Mouse (Mus musculus): ENCODE measurements around the gene Nubp2. TPM values are rescaled to one million over a fixed set of nuclear protein-coding genes. Genes with fewer than 3 reads are reported as not detected.

The Nubp2 gene
- polyA plus RNA-seq, 1 experiment, result 66.5 TPM

DNA sequence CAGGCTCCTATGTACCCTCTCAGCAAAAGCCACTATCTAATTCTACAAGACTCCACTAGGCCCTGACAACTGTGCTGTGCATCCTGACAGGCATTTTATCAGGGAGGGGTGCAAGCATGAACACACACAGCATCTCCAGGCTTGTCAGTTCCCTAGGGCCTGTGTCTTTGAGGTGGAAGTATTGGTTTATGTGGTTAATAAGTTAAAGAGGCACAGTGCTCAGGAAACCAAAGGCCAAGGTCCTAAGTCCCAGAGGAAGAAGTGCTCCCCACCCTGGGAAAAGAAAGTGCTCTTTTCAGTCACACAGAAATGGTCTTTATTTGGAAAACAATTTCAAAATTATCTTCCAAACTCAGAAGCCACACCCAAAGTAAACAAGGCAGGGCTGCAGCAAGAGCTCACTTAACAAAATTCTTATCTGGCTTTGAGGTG, 37.5 kb downstream of the Nubp2 start:
- no peak for TF ChIP-seq MAX (IDR thresholded peaks at IDR 0.05)
- TF ChIP-seq CTCF (IDR thresholded peaks at IDR 0.05; ENCODE audit: control insufficient read depth, insufficient read depth, insufficient read length), result no peak
- no peak for TF ChIP-seq CEBPB (IDR thresholded peaks at IDR 0.05; ENCODE audit: low read depth)
- TF ChIP-seq MYOG (IDR thresholded peaks at IDR 0.05; ENCODE audit: control insufficient read depth, extremely low read depth, insufficient read length), result no peak
- TF ChIP-seq FOSL1 (IDR thresholded peaks at IDR 0.05; ENCODE audit: insufficient read depth, low read length, poor library complexity, severe bottlenecking), result no peak
- TF ChIP-seq MYOD1 (IDR thresholded peaks at IDR 0.05; ENCODE audit: control insufficient read depth, insufficient read length, low read depth), result no peak
- TF ChIP-seq USF1 (IDR thresholded peaks at IDR 0.05; ENCODE audit: low read depth), result no peak
- no peaks in the 10 kb centered on the region for H3K79me3 ChIP-seq (ENCODE audit: low read depth)
- no peaks in the 10 kb centered on the region for H3K36me3 ChIP-seq (ENCODE audit: control insufficient read depth, insufficient read depth)
- peak overlapping the region; percentile 43 for H3ac ChIP-seq (ENCODE audit: control insufficient read depth, insufficient read length, low read depth)
- peaks cover 19% of the 10 kb centered on the region for H3K79me2 ChIP-seq (ENCODE audit: control insufficient read depth, insufficient read depth)
- peak overlapping the region; percentile 56 for H3K4me3 ChIP-seq (ENCODE audit: insufficient read depth, poor library complexity, severe bottlenecking)
- H3K27me3 ChIP-seq (ENCODE audit: control insufficient read depth, insufficient read depth, insufficient read length), result no peaks in the 10 kb centered on the region

DNA sequence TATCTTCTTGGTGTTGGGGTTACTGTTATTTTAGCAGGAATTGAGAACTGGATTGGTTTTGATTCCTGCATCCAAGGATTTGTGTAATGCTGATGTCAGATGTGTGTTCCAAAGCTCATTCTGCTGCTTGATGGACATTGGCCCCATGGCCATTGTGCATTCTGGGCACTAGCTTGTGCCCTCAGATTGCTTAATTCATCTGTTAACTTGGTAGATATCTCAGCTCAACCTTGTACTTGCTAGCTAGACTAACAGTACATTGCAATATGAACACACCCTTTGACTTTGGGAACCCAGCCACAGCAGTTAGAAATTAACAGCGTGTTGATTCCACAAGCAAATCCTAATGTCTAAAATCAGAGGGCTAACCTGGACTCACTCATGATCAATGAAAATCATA, 38.8 kb downstream of the Nubp2 start:
- Histone ChIP-seq H3K79me2 (ENCODE audit: control insufficient read depth, insufficient read depth) (peaks cover 19% of the 10 kb centered on the region), H3K36me3 (ENCODE audit: control insufficient read depth, insufficient read depth) (no peaks in the 10 kb centered on the region), H3ac (ENCODE audit: control insufficient read depth, insufficient read length, low read depth) (no peak overlapping the region), H3K79me3 (ENCODE audit: low read depth) (no peaks in the 10 kb centered on the region), H3K4me3 (ENCODE audit: insufficient read depth, poor library complexity, severe bottlenecking) (no peak overlapping the region), H3K27me3 (ENCODE audit: control insufficient read depth, insufficient read depth, insufficient read length) (no peaks in the 10 kb centered on the region)
- TF ChIP-seq CTCF (IDR thresholded peaks at IDR 0.05; ENCODE audit: control insufficient read depth, insufficient read depth, insufficient read length) (no peak), MAX (IDR thresholded peaks at IDR 0.05) (no peak), MYOG (IDR thresholded peaks at IDR 0.05; ENCODE audit: control insufficient read depth, extremely low read depth, insufficient read length) (no peak)

DNA sequence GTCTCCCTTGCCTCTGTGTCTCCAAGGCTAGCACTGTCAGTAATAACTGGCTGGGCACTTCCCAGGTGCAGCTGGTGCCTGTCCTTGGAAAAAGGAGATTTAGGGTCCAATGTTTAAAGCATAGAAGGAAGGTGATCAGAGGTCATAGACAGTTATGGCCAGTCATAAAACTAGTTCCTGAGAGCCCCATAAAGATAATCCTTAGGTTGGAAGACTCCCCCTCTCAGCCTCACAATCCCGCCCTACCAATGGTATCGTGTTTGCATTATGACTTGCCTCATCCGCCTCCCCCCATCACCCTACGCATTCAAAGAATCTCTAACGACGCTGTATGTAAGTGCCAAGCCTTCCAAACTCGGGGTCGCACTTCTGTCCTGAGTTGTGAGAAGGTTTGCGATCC, 41.6 kb downstream of the Nubp2 start:
- H3K27me3 ChIP-seq (ENCODE audit: control insufficient read depth, insufficient read depth, insufficient read length), result no peaks in the 10 kb centered on the region
- no peak for TF ChIP-seq CEBPB (IDR thresholded peaks at IDR 0.05; ENCODE audit: low read depth)
- no peak for TF ChIP-seq MAX (IDR thresholded peaks at IDR 0.05)
- TF ChIP-seq CTCF (IDR thresholded peaks at IDR 0.05; ENCODE audit: control insufficient read depth, insufficient read depth, insufficient read length), result no peak
- no peak for TF ChIP-seq FOSL1 (IDR thresholded peaks at IDR 0.05; ENCODE audit: insufficient read depth, low read length, poor library complexity, severe bottlenecking)
- no peak for TF ChIP-seq MYOG (IDR thresholded peaks at IDR 0.05; ENCODE audit: control insufficient read depth, extremely low read depth, insufficient read length)
- no peak for TF ChIP-seq USF1 (IDR thresholded peaks at IDR 0.05; ENCODE audit: low read depth)
- TF ChIP-seq MYOD1 (IDR thresholded peaks at IDR 0.05; ENCODE audit: control insufficient read depth, insufficient read length, low read depth), result no peak
- H3K79me2 ChIP-seq (ENCODE audit: control insufficient read depth, insufficient read depth), result peaks cover 19% of the 10 kb centered on the region
- H3K79me3 ChIP-seq (ENCODE audit: low read depth), result no peaks in the 10 kb centered on the region
- H3K4me3 ChIP-seq (ENCODE audit: insufficient read depth, poor library complexity, severe bottlenecking), result no peak overlapping the region
- no peaks in the 10 kb centered on the region for H3K36me3 ChIP-seq (ENCODE audit: control insufficient read depth, insufficient read depth)
- no peak overlapping the region for H3ac ChIP-seq (ENCODE audit: control insufficient read depth, insufficient read length, low read depth)

DNA sequence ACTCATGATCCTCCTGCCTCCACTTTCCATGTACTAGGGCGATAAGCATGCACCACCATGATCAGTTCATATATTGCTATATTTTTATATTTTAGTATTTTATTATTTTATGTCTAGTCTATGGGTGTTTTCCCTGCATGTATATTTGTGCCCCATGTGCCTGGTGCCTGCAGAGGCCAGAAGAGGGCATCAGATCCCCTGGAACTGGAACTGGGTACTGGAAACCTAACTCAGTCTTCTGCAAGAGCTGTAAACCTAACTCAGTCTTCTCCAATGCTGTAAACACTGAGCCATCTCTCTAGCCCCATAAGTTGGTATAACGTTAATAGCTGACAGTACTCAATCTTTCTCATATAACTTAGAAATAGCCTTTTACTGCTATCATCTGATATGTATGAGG, 43.5 kb downstream of the Nubp2 start:
- H3K79me2 ChIP-seq (ENCODE audit: control insufficient read depth, insufficient read depth), result peaks cover 3% of the 10 kb centered on the region
- no peak overlapping the region for H3ac ChIP-seq (ENCODE audit: control insufficient read depth, insufficient read length, low read depth)
- no peaks in the 10 kb centered on the region for H3K36me3 ChIP-seq (ENCODE audit: control insufficient read depth, insufficient read depth)
- TF ChIP-seq CTCF (IDR thresholded peaks at IDR 0.05; ENCODE audit: control insufficient read depth, insufficient read depth, insufficient read length), result no peak
- no peaks in the 10 kb centered on the region for H3K79me3 ChIP-seq (ENCODE audit: low read depth)
- H3K27me3 ChIP-seq (ENCODE audit: control insufficient read depth, insufficient read depth, insufficient read length), result no peaks in the 10 kb centered on the region
- H3K4me3 ChIP-seq (ENCODE audit: insufficient read depth, poor library complexity, severe bottlenecking), result no peak overlapping the region

DNA sequence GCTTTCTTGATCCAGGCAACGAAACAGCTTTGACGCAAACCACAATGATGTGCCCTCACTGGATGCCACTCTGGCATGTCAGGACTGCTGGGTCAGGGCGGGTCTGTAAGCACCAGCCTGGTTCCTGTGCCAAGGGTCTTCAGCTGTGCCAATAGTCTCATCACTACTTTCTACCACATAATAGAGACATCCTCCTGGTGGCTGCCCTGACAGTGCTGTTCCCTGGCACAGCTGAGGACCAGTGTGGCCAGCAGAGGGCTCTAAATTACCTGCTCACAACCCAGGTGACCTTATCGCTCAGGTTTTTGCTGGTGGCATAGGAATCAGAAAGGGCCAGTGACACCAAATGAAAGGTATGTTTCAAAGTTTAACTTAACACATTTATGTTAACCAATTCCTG, 45.0 kb downstream of the Nubp2 start:
- H3K79me2 ChIP-seq (ENCODE audit: control insufficient read depth, insufficient read depth), result no peaks in the 10 kb centered on the region
- H3K4me3 ChIP-seq (ENCODE audit: insufficient read depth, poor library complexity, severe bottlenecking), result no peak overlapping the region
- no peaks in the 10 kb centered on the region for H3K36me3 ChIP-seq (ENCODE audit: control insufficient read depth, insufficient read depth)
- H3K79me3 ChIP-seq (ENCODE audit: low read depth), result no peaks in the 10 kb centered on the region
- H3ac ChIP-seq (ENCODE audit: control insufficient read depth, insufficient read length, low read depth), result no peak overlapping the region
- TF ChIP-seq CTCF (IDR thresholded peaks at IDR 0.05; ENCODE audit: control insufficient read depth, insufficient read depth, insufficient read length), result no peak
- TF ChIP-seq CEBPB (IDR thresholded peaks at IDR 0.05; ENCODE audit: low read depth), result no peak
- TF ChIP-seq FOSL1 (IDR thresholded peaks at IDR 0.05; ENCODE audit: insufficient read depth, low read length, poor library complexity, severe bottlenecking), result no peak
- no peak for TF ChIP-seq MYOD1 (IDR thresholded peaks at IDR 0.05; ENCODE audit: control insufficient read depth, insufficient read length, low read depth)
- no peak for TF ChIP-seq MAX (IDR thresholded peaks at IDR 0.05)
- TF ChIP-seq USF1 (IDR thresholded peaks at IDR 0.05; ENCODE audit: low read depth), result no peak
- no peak for TF ChIP-seq MYOG (IDR thresholded peaks at IDR 0.05; ENCODE audit: control insufficient read depth, extremely low read depth, insufficient read length)
- peaks cover 5% of the 10 kb centered on the region for H3K27me3 ChIP-seq (ENCODE audit: control insufficient read depth, insufficient read depth, insufficient read length)

DNA sequence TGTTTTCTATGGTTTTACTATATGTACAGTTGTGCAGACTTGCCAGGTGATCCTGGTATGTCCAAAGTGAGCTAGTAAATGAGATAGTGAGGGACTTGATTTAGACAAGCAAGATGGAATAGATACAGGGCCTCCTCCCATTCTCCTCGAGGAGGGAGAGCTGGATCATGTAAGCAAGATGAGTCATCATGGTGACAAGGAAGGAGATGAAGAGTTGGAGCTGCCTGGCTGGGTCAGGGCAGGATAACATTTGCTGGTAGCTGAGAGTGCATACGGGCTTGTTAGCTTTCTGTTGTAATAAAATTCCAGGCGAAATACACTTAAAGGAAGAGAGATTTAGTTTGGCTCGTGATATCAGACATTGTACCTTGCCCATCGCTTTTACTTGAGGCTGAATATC, 45.8 kb downstream of the Nubp2 start:
- Histone ChIP-seq H3K79me2 (ENCODE audit: control insufficient read depth, insufficient read depth) (no peaks in the 10 kb centered on the region), H3K27me3 (ENCODE audit: control insufficient read depth, insufficient read depth, insufficient read length) (peaks cover 9% of the 10 kb centered on the region), H3K79me3 (ENCODE audit: low read depth) (no peaks in the 10 kb centered on the region), H3K36me3 (ENCODE audit: control insufficient read depth, insufficient read depth) (no peaks in the 10 kb centered on the region), H3ac (ENCODE audit: control insufficient read depth, insufficient read length, low read depth) (no peak overlapping the region), H3K4me3 (ENCODE audit: insufficient read depth, poor library complexity, severe bottlenecking) (no peak overlapping the region)
- TF ChIP-seq USF1 (IDR thresholded peaks at IDR 0.05; ENCODE audit: low read depth) (no peak), FOSL1 (IDR thresholded peaks at IDR 0.05; ENCODE audit: insufficient read depth, low read length, poor library complexity, severe bottlenecking) (no peak), MYOD1 (IDR thresholded peaks at IDR 0.05; ENCODE audit: control insufficient read depth, insufficient read length, low read depth) (no peak), CTCF (IDR thresholded peaks at IDR 0.05; ENCODE audit: control insufficient read depth, insufficient read depth, insufficient read length) (no peak)

Measured in C2C12 (cell line).